Mouse (Mus musculus) MEL (cell line): ENCODE data around the gene Wdr1. TPM values are rescaled to one million over a fixed set of nuclear protein-coding genes. Genes with fewer than 3 reads are reported as not detected.
A peak's percentile ranks its signal among the peaks of the same experiment; 100 is the strongest.

Source experiments
- DNase-seq: peaks from one replicate; pipeline ENCODE4 v3.0.0; 2011; ENCODE audit warnings: low read depth, low spot score
- H3K27ac ChIP-seq: 2 replicates; pipeline ENCODE4 v1.5.1; 2012; ENCODE audit warnings: low read depth, mild to moderate bottlenecking, control low read depth, low read length, moderate library complexity; ENCODE audit not compliant: control insufficient read depth
- H3K27me3 ChIP-seq, 2 experiments: fragments of 150-350 bp in 1 of 2; sonication (generic) in 1 of 2; 2 replicates each; pipeline ENCODE4 v1.6.1; 2012; ENCODE audit warnings: low read length in 2 of 2, mild to moderate bottlenecking in 2 of 2, improper control_type of control experiment in 1 of 2, moderate library complexity in 1 of 2; ENCODE audit not compliant: insufficient read depth in 2 of 2, control insufficient read depth in 1 of 2
- H3K36me3 ChIP-seq, 2 experiments: 2 replicates each; pipeline ENCODE4 v1.6.1; 2012 to 2014; ENCODE audit warnings: low read length in 2 of 2, improper control_type of control experiment in 1 of 2, inconsistent platforms in 1 of 2, mild to moderate bottlenecking in 1 of 2; ENCODE audit not compliant: insufficient read depth in 2 of 2, control insufficient read depth in 1 of 2
- H3K4me1 ChIP-seq, 2 experiments: fragments of 150-350 bp in 1 of 2; sonication (generic) in 1 of 2; 2 replicates each; pipeline ENCODE4 v1.6.1; 2012; ENCODE audit warnings: low read length in 2 of 2, improper control_type of control experiment in 1 of 2, mild to moderate bottlenecking in 1 of 2; ENCODE audit not compliant: insufficient read depth in 2 of 2, control insufficient read depth in 1 of 2
- H3K4me3 ChIP-seq, 2 experiments: fragments of 150-350 bp in 1 of 2; sonication (generic) in 1 of 2; 2 replicates each; pipeline ENCODE4 v1.5.1; 2012; ENCODE audit warnings: low read depth in 2 of 2, low read length in 2 of 2, mild to moderate bottlenecking in 2 of 2, moderate library complexity in 2 of 2, control low read depth in 1 of 2, improper control_type of control experiment in 1 of 2; ENCODE audit not compliant: control insufficient read depth in 1 of 2, insufficient read depth in 1 of 2
- H3K79me2 ChIP-seq: 2 replicates; pipeline ENCODE4 v1.6.1; 2012; ENCODE audit warnings: mild to moderate bottlenecking, low read length, moderate library complexity; ENCODE audit not compliant: control insufficient read depth, poor library complexity, insufficient read depth
- H3K9ac ChIP-seq: 2 replicates; pipeline ENCODE4 v1.6.1; 2012; ENCODE audit warnings: low read depth, mild to moderate bottlenecking, control low read depth, low read length, moderate library complexity; ENCODE audit not compliant: control insufficient read depth, poor library complexity, severe bottlenecking
- H3K9me3 ChIP-seq: fragments of 150-350 bp; sonication (generic); replicated peaks from 2 replicates; pipeline ENCODE4 v1.6.1; 2012; ENCODE audit warnings: mild to moderate bottlenecking, low read length, improper control_type of control experiment, moderate library complexity; ENCODE audit not compliant: insufficient read depth
- BHLHE40 ChIP-seq: IDR thresholded peaks from 2 replicates; pipeline ENCODE4 v1.6.1; 2012; ENCODE audit warnings: low read depth, mild to moderate bottlenecking, inconsistent platforms, low read length, improper control_type of control experiment, borderline replicate concordance
- CHD1 ChIP-seq: IDR thresholded peaks from 2 replicates; pipeline ENCODE4 v1.6.1; 2012; ENCODE audit warnings: low read depth, mild to moderate bottlenecking, inconsistent platforms, low read length, improper control_type of control experiment
- EP300 ChIP-seq, 2 experiments: IDR thresholded peaks; 2 replicates each; pipeline ENCODE4 v1.6.1; 2011; ENCODE audit warnings: improper control_type of control experiment in 2 of 2, low read length in 2 of 2, low read depth in 1 of 2, mild to moderate bottlenecking in 1 of 2
- GATA1 ChIP-seq: IDR thresholded peaks from 2 replicates; pipeline ENCODE4 v1.6.1; 2011; ENCODE audit warnings: low read depth, low read length, improper control_type of control experiment
- MAFK ChIP-seq: IDR thresholded peaks from 2 replicates; pipeline ENCODE4 v1.6.1; 2011; ENCODE audit warnings: low read depth, mild to moderate bottlenecking, low read length, improper control_type of control experiment, borderline replicate concordance
- MAX ChIP-seq: IDR thresholded peaks from 2 replicates; pipeline ENCODE4 v1.6.1; 2011; ENCODE audit warnings: low read length, improper control_type of control experiment
- MXI1 ChIP-seq: IDR thresholded peaks from 2 replicates; pipeline ENCODE4 v1.6.1; 2011; ENCODE audit warnings: mild to moderate bottlenecking, low read depth, low read length, improper control_type of control experiment
- MYB ChIP-seq: IDR thresholded peaks from 2 replicates; pipeline ENCODE4 v1.6.1; 2011; ENCODE audit warnings: mild to moderate bottlenecking, low read depth, low read length, improper control_type of control experiment
- MYC ChIP-seq: IDR thresholded peaks from 2 replicates; pipeline ENCODE4 v1.6.1; 2011; ENCODE audit warnings: low read depth, mild to moderate bottlenecking, low read length, improper control_type of control experiment, moderate library complexity
- NELFE ChIP-seq: IDR thresholded peaks from 2 replicates; pipeline ENCODE4 v1.6.1; 2011; ENCODE audit warnings: low read depth, low read length, improper control_type of control experiment
- POLR2AphosphoS5 ChIP-seq: IDR thresholded peaks from 2 replicates; pipeline ENCODE4 v1.6.1; 2012; ENCODE audit warnings: low read depth, borderline replicate concordance, mild to moderate bottlenecking, inconsistent platforms, low read length, moderate library complexity, mixed read lengths
- RCOR1 ChIP-seq: IDR thresholded peaks from 2 replicates; pipeline ENCODE4 v1.6.1; 2012; ENCODE audit warnings: low read depth, mild to moderate bottlenecking, inconsistent platforms, low read length, improper control_type of control experiment
- TCF12 ChIP-seq: IDR thresholded peaks from 2 replicates; pipeline ENCODE4 v1.6.1; 2014; ENCODE audit warnings: low read depth, mild to moderate bottlenecking, inconsistent platforms, low read length, improper control_type of control experiment, moderate library complexity
- USF1 ChIP-seq: IDR thresholded peaks from 2 replicates; pipeline ENCODE4 v1.6.1; 2014; ENCODE audit warnings: low read depth, mild to moderate bottlenecking, inconsistent platforms, low read length, improper control_type of control experiment, moderate library complexity
- USF2 ChIP-seq, 2 experiments: IDR thresholded peaks; 2 replicates each; pipeline ENCODE4 v1.6.1; 2011 to 2012; ENCODE audit warnings: improper control_type of control experiment in 2 of 2, low read length in 2 of 2, borderline replicate concordance in 1 of 2, inconsistent platforms in 1 of 2, low read depth in 1 of 2, mild to moderate bottlenecking in 1 of 2; ENCODE audit not compliant: insufficient read depth in 1 of 2
- ZC3H11A ChIP-seq: IDR thresholded peaks from 2 replicates; pipeline ENCODE4 v1.6.1; 2012; ENCODE audit warnings: low read depth, mild to moderate bottlenecking, inconsistent platforms, low read length, improper control_type of control experiment
- ZMIZ1 ChIP-seq: IDR thresholded peaks from 2 replicates; pipeline ENCODE4 v1.6.1; 2012; ENCODE audit warnings: low read depth, mild to moderate bottlenecking, inconsistent platforms, low read length, improper control_type of control experiment, moderate library complexity
- polyA plus RNA-seq, 2 experiments: library from polyadenylated mRNA; stranded (reverse) in 1 of 2; unstranded in 1 of 2; fragments of >175 nt in 1 of 2; fragments of >200 nt in 1 of 2; gene quantifications; 2 replicates each; pipeline versions ENCODE4 v1.2.1 to v1.2.4; 2012; ENCODE audit warnings: low replicate concordance in 2 of 2, low read depth in 1 of 2; ENCODE audit not compliant: insufficient read length in 2 of 2, insufficient read depth in 1 of 2, missing spikeins in 1 of 2
- total RNA-seq: library from RNA; depleted of rRNA; stranded (reverse); fragments of 300-350 nt; gene quantifications from 2 replicates; pipeline ENCODE4 v1.2.3, GENCODE M21; 2012

The Wdr1 gene
- total and polyA plus RNA-seq, 3 experiments, result 144 to 174 TPM; not detected in 1

DNA sequence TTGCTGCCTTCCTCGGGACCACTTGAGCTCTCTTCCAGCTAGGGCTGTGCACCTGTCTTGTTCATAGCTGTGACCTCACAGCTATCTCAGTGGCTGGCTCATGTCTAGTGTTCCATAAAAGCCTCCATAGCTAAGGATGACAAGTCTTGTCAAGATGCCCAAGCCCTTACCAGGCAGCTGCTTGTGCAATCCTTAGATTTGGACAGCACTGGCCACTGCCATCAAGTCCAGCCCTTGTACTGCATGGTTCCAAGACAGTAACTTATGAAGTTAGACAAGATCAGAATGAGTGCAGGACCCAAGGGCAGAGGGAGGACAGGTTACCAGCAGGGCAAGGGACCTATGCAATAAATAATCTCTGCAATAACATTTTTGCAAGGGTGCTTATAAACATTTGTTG lies 58.9 kb downstream of the Wdr1 start:
- Histone ChIP-seq H3K36me3 (peaks cover 0 to 27% of the 10 kb centered on the region in 2 experiments; a peak in 2 of 4 replicates), H3K79me2 (no peaks in the 10 kb centered on the region; the same call in 1 of the 2 replicates), H3K9ac (no peak overlapping the region), H3K4me1 (peaks cover 10 to 34% of the 10 kb centered on the region in 2 experiments), H3K27me3 (no peaks in the 10 kb centered on the region), H3K27ac (no peak overlapping the region), H3K4me3 (no peak overlapping the region), H3K9me3 (no peaks in the 10 kb centered on the region)
- TF ChIP-seq BHLHE40 (no peak), MYB (no peak), MYC (no peak), CHD1 (no peak), MXI1 (no peak), POLR2AphosphoS5 (no peak), MAFK (no peak), RCOR1 (no peak), ZC3H11A (no peak), ZMIZ1 (no peak), NELFE (no peak), TCF12 (no peak), GATA1 (no peak), USF1 (no peak), MAX (no peak)
- peak; percentile 22 for DNase-seq

GRCm38 (mm10) chr5:38502992-38503391 lies 60.0 kb downstream of the Wdr1 start, which contains the start of gene Slc2a9:
Gene Slc2a9, minus strand, starts transcription at chr5:38503143.
- peaks cover 10 to 31% of the 10 kb centered on the region in 2 experiments for H3K4me1 ChIP-seq

More at GRCm38 (mm10) chr5:38502992-38503391, 60.0 kb downstream of the Wdr1 start, which contains the start of gene Slc2a9:
- DNase-seq, result peak; percentile 52
- Histone ChIP-seq H3K4me3 (no peak within 1 kb of the TSS), H3K9me3 (no peaks in the 10 kb centered on the region), H3K9ac (no peak within 1 kb of the TSS)
- TF ChIP-seq RCOR1, result no peak
- TF ChIP-seq TCF12, result 0 out of 2 replicates have a peak, but pooled peaks have one; percentile 1
- TF ChIP-seq USF2 (IDR thresholded peaks at IDR 0.05; ENCODE audit: borderline replicate concordance in 1 of 2, insufficient read depth in 1 of 2, low read depth in 1 of 2, low read length in 2 of 2), result no peak
- peak; percentile 43 to 57 for TF ChIP-seq EP300 (IDR thresholded peaks at IDR 0.05; ENCODE audit: low read depth in 1 of 2, low read length in 2 of 2)
- TF ChIP-seq, all 39 proteins: peak for 2
- H3K36me3 ChIP-seq, result peaks cover 0 to 22% of the 10 kb centered on the region in 2 experiments; a peak in 2 of 4 replicates
- no peak within 1 kb of the TSS for H3K27ac ChIP-seq
- H3K79me2 ChIP-seq, result no peaks in the 10 kb centered on the region; the same call in 1 of the 2 replicates
- H3K27me3 ChIP-seq, result no peaks in the 10 kb centered on the region
